Mouse (Mus musculus): Measurements from ENCODE around the gene Col18a1.

- TF ChIP-seq POLR2A (IDR thresholded peaks at IDR 0.05; ENCODE audit: borderline replicate concordance, insufficient read depth, low read length) = no peak
- no peak for TF ChIP-seq CTCF (IDR thresholded peaks at IDR 0.05; ENCODE audit: borderline replicate concordance, insufficient read depth, low read depth, low read length)
These were observed 44.3 kb upstream of the Col18a1 start for GRCm38 (mm10) chr10:77210666-77211065.
